Mouse (Mus musculus) adrenal gland, postnatal 25 days (tissue): Measurements from ENCODE around the gene Adam30. TPM values are rescaled to one million over a fixed set of nuclear protein-coding genes. Genes with fewer than 3 reads are reported as not detected.

Experiments
- DNase-seq: peaks from one replicate; pipeline ENCODE4 v3.0.0; 2021; ENCODE audit warnings: mixed read lengths
- total RNA-seq: library from RNA; stranded (reverse); gene quantifications from 2 replicates; pipeline ENCODE4 v1.2.3, GENCODE M21; 2021

The Adam30 gene
- total RNA-seq, 1 experiment from 2014 or later = not detected

DNA sequence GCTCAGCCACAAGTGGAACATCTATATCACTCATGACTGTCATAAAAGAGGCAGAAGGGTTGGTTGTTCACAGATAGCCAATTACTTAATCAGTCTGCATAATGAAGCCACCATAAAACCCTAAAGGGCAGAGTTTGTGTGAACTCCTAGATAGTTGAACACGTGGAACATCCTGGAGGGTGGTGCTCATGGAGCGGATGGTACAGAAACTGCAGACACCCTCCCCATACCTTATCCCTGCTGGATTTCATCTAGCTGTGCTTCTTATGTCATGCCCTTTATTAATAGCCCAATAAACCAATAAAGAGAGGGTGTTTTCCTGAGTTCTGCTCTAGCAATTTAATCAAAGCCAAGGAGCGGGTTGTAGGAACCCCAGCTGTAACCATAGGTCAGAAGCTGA, 27.3 kb downstream of the Adam30 start:
- no peak for DNase-seq

DNA sequence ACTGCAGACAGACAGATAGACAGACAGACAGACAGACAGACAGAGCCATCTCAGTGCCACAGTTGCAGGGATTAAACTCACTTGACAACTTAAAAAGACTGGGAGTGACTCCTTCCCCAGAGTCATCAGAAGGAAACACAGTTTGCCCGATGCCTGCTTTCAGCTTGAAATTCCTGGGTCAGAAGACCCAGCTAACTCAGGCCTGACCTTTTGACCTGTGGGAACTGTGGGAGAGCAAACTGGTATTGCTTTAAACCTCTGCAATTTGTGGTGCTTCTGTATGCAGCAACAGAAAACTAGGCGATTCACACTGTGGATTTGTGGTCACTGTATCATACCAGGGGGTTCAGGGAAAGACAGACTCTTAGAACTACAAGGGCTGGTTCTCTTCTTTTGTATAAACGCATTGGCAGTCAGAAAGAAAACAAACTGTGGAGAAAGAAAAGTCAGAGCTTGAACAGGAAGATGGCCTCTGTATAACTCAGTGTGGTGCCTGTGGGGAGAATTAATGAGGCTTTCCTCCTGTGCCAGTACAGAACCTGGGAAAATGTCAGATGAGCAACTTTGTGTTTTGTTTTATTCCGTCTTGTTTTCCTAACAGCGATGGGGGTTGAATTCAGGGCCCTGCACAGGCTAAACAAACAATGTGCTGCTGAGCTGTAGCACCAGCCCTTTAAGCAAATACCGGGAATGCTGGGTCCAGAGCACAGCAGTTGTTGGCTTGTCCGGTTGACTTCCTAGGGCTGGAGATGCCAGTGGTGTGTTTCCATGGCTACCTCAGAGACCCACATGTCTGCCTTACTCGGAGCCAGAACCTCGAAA, 37.5 kb downstream of the Adam30 start:
- no peak for DNase-seq

DNA sequence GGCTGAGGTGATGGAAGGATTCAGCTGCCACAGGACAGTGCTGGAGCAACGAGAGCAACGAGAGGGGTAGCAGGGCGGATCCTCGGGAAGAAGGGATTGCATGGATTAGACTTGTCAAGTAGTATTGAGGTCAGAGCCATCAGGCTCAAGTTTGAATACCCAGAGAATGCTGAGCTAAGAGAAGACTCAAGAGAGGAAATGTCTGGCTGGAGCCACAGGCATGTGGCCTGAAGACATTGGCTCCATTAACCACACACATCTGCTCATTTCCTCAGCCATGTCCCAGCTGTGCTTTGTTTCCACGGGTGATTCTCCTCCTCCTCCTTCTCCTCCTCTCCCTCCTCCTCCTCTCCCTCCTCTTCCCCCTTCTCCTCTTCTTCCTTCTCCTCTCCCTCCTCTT, 39.3 kb downstream of the Adam30 start:
- DNase-seq = no peak

DNA sequence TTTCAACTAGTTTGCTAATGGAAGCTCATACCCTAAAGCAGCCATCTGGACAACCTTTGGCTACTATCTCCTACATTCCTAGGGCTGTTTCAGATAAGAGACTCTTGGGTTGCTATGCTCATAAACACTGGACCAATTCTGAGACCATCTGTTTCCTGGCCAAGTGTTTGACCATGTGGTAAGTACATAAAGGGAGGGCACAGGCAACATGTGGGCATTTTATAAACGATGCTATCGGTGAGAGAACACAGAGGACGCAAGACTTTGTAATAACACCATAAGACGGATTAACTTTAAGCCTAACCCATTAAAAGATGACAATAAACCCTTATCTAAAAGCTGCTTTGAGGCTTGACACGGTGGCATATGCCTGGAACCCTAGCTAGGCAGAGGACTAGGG, 42.9 kb downstream of the Adam30 start:
- no peak for DNase-seq

DNA sequence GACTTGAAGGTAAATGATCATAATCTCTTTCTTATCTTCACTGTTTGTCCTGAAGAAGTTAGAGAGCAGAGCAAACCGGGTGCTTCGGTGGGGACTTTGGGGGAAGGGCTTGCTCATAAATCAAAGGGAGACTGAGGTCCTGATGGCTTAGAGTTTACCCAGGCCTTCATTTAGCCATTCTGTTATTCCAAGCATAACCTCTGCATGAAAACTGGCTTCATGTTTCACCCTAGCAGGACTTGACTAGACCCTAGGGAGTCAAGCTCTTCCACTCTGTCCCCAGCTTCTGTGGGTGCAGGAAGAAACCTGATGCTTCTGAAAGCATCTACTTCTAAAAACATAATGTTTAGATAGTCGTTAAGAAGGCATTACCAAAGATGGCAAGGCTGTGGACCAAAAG, 46.5 kb downstream of the Adam30 start:
- no peak for DNase-seq

DNA sequence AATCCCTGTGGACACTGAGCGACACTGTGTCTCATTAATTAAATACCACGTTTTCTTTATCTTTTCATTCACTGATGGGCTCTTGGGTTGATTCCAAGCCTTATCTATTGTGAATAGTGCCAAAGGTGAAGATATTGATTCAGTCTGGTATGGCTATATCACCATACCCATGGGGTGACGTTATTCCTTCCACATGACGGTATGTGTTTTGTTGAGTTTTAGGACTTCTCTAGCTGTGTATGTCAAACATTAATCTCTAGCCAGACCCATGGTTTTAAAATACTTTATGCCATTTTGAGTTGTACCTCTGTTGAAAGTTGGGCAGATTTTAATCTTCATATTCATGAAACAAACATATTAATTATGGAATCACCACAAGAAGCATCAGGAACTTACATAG, 48.7 kb downstream of the Adam30 start:
- no peak for DNase-seq

DNA sequence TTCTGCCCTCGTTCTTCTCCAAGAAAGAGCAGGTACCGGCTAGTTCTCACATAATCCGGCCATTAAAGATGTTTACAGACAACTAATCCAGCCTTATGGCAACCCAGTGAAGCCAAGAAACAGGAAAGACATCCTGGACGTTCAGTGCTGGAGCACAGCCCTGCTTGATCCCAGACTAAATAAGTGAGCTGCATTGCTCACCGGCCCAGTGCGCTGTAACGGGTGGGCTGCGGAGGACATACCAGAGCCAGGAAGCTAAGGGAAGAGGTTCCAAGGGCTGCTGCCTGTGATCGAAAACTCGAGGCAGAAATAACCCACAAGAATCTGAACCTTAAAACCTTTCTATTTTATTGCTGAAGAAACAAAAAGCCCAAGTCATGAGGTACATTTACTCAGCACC, 50.4 kb downstream of the Adam30 start:
- no peak for DNase-seq

DNA sequence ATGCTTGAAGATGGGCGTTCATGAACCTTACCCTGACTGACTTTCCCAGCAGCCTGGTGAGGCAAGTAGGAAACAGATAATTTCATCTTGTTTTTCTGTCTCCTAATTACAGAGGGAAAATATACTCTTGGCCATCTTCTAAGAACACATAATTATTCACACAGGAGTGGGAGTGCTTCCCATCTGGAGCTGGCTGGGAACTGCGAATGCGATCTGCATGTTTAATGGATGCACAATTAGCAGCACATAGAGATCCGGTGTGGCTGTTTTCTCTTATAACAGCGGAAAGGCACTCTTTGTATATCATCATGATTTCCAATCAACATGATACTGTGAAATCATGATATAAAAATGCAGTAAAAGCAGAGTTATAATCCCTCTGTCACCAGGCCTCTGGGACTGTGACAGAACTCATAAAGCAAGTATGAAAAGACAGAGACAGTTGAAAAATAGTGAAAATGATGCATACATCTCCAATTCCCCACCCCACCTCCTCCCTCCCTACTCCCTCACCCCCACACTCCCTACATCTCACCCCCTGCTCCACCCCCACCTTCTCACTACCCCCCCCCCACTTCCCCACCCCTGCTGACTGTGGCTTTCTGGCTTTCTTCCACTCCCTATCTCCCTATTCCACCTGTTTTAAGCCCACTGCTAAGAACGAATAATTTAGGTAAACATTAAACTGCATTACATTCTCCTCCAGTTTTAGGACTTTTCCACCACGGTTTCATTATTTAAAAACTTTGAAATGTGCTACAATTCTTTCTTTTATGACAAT, 51.1 kb downstream of the Adam30 start:
- no peak for DNase-seq

Other genes starting within 250 kb of the Adam30 start
- 52.3 and 80.9 TPM in 2 replicates for gene Notch2, start 147.1 kb upstream of the Adam30 start, total RNA-seq
- gene Reg4, start 61.5 kb downstream of the Adam30 start, total RNA-seq = not detected in 2 replicates
- 6.0 and 18.1 TPM in 2 replicates for gene Hmgcs2, start 119.8 kb downstream of the Adam30 start, total RNA-seq
- 15.4 and 17.6 TPM in 2 replicates for gene Phgdh, start 179.4 kb downstream of the Adam30 start, total RNA-seq
- 6.1 and 6.2 TPM in 2 replicates for gene Zfp697, start 221.8 kb downstream of the Adam30 start, total RNA-seq